Mouse (Mus musculus): ENCODE measurements at regions not wholly inside any gene's neighbourhood (a gene's known extent, or its start where the extent isn't known, plus 50 kb on each side); places are given as distances from the start of the nearest gene placed in this dataset.
A peak's percentile ranks its signal among the peaks of the same experiment; 100 is the strongest.

DNA sequence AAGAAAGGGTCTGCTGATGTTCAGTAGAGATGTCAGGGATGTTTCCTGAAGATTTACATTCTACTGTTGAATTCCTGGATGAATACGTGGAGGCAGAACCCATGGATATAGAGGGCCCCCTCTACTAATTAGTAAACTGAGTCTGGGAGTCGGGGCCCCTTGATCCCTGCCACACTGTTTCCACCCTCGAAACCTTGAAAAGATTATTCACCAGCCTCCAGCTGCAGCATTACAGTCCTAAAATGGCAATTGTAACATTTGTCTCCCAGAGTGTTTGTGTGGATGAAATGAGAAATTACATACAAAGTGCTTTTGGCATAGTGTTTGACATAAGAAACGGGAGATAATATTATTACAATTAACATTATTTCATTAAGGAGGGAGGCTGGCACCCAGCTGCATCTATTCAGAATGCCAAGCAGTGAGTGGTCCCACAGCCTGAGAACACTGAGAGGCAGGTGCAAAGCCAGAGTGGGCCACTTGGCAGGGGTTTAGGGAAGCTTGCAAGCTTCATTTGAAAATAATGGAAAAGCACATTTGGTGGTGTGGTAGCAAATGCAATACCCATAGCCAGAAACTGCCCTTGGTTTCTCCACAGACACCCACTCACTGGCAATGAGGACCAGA, 2490.9 kb upstream of the 5930422O12Rik start:
- WGBS: 66% methylated on average over 4 of the region's 4 CpGs
- H3K4me2 ChIP-seq (ENCODE audit: low read length): no peak overlapping the region
- no peaks in the 10 kb centered on the region for H3K9me3 ChIP-seq (ENCODE audit: control insufficient read depth, low read length)
- H3K27me3 ChIP-seq (replicated peaks; ENCODE audit: control insufficient read depth, insufficient read depth, low read length): no peaks in the 10 kb centered on the region
- no peak overlapping the region for H3K9ac ChIP-seq (ENCODE audit: low read depth, low read length)
- no peaks in the 10 kb centered on the region for H3K36me3 ChIP-seq (ENCODE audit: control insufficient read depth, insufficient read depth, low read length)
- no peaks in the 10 kb centered on the region for H3K4me1 ChIP-seq (ENCODE audit: control insufficient read depth, insufficient read depth, low read depth, low read length)
- H3K27ac ChIP-seq (ENCODE audit: low read depth, low read length): no peak overlapping the region
- no peak for ATAC-seq
- no peak overlapping the region for H3K4me3 ChIP-seq (ENCODE audit: low read length)

DNA sequence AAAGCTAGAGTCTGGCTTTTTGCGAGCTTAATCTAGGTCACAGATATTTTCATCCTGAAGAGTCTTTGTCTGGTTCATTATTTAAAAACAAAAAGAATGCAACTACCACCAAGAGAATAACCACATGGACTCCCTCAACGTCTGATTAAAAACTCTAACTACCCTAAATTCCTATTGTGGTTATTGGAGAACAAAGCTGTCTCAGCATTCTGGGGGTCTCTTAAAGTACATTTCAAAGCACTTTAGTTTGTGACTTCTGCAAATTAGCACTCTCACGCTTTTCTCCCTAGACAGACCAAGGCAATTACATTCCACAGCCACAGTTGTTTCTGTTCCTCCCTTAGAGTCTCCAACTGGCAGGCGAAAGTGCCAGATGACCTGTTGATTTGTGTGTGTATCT, 2487.6 kb upstream of the 5930422O12Rik start:
- H3K4me3 ChIP-seq (ENCODE audit: low read length): no peak overlapping the region
- H3K9ac ChIP-seq (ENCODE audit: low read depth, low read length): no peak overlapping the region
- ATAC-seq: no peak
- no peaks in the 10 kb centered on the region for H3K9me3 ChIP-seq (ENCODE audit: control insufficient read depth, low read length)
- no peaks in the 10 kb centered on the region for H3K36me3 ChIP-seq (ENCODE audit: control insufficient read depth, insufficient read depth, low read length)
- no peak overlapping the region for H3K4me2 ChIP-seq (ENCODE audit: low read length)
- H3K27me3 ChIP-seq (replicated peaks; ENCODE audit: control insufficient read depth, insufficient read depth, low read length): no peaks in the 10 kb centered on the region
- no peak overlapping the region for H3K27ac ChIP-seq (ENCODE audit: low read depth, low read length)
- H3K4me1 ChIP-seq (ENCODE audit: control insufficient read depth, insufficient read depth, low read depth, low read length): no peaks in the 10 kb centered on the region
- 36% methylated on average over 4 of the region's 4 CpGs for WGBS

DNA sequence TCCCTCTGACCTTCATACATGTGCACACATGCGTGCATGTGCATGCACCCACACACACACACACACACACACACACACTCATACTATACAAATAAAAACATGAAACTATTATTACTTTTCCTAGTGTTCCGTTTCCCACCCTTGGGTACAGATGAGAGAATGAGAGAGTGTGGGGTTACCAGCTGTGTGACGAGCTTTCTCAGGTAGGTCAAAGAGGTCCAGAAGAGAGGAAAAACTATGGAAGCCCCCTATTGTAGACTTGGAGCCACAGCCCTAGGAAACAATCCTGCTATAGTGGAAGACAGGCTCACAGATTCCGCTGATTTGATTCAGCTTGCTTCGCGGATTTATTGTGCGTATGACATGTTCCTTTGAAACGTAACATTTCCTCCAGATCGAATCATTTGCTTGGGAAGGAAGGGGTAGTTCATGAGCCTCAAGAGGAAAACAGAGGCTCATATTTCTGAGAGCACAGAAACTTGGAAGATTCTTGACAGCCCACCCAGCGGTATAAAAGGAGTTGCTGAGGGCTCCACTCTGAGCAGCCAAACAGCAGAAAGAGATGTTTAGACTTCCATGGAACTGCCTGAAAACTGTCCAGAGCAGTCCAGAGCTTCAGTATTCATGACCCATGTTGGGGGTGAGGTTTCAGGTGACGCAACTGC, 2486.9 kb upstream of the 5930422O12Rik start:
- no peak for ATAC-seq
- H3K4me3 ChIP-seq (ENCODE audit: low read length): no peak overlapping the region
- H3K4me1 ChIP-seq (ENCODE audit: control insufficient read depth, insufficient read depth, low read depth, low read length): no peaks in the 10 kb centered on the region; the same call in 1 of the 2 replicates
- H3K36me3 ChIP-seq (ENCODE audit: control insufficient read depth, insufficient read depth, low read length): no peaks in the 10 kb centered on the region
- H3K27ac ChIP-seq (ENCODE audit: low read depth, low read length): no peak overlapping the region
- H3K4me2 ChIP-seq (ENCODE audit: low read length): no peak overlapping the region
- H3K9ac ChIP-seq (ENCODE audit: low read depth, low read length): no peak overlapping the region
- WGBS: 80% methylated on average over 11 of the region's 11 CpGs
- H3K27me3 ChIP-seq (replicated peaks; ENCODE audit: control insufficient read depth, insufficient read depth, low read length): no peaks in the 10 kb centered on the region
- H3K9me3 ChIP-seq (ENCODE audit: control insufficient read depth, low read length): no peaks in the 10 kb centered on the region

DNA sequence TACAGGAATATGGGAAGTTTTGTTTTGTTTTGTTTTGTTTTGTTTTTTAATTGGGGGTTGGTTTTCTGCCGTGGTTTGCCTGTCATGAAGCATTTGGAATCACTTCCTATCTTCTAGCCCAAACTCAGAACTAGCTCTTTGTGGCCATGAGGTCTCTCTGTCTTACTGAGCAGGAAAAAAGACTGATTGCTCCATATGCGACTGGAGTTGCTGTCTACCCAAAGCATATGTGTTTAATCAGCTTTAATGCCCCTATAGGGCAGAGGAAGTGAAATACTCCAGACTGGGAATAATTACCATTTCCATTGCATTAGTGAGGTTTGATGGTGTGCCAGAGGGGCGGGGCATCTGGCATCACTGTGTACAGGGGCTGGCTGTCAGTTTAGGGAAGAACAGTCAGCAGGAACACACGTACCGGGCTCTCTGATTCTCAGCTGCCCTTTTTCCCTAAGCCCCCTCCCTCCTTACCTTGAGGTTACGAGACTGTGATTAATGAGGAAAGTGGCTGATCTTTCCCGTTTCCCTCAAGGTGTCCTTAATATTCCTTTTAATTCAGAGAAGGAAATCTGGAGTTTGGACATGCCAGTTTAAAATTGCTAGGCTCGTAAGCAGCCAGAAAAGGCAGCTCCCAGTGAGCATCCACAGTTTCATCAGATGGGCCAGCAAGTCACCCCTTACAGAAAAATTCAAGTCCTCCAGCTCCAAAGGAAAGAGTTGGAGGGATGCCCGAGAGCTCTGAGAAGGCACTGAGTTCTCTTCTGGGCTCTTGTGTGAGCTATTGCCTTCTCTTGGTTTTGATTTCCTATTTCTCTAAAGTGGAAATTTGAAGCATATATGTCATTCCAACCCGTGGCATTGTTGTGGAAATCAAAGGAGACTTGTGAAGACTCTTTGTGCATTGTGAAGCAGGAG, 2482.1 kb upstream of the 5930422O12Rik start:
- 64% methylated on average over 10 of the region's 10 CpGs for WGBS
- Histone ChIP-seq H3K9me3 (ENCODE audit: control insufficient read depth, low read length) (no peaks in the 10 kb centered on the region), H3K9ac (ENCODE audit: low read depth, low read length) (no peak overlapping the region), H3K27me3 (replicated peaks; ENCODE audit: control insufficient read depth, insufficient read depth, low read length) (no peaks in the 10 kb centered on the region), H3K27ac (ENCODE audit: low read depth, low read length) (no peak overlapping the region), H3K4me3 (ENCODE audit: low read length) (no peak overlapping the region), H3K36me3 (ENCODE audit: control insufficient read depth, insufficient read depth, low read length) (no peaks in the 10 kb centered on the region), H3K4me2 (ENCODE audit: low read length) (no peak overlapping the region), H3K4me1 (ENCODE audit: control insufficient read depth, insufficient read depth, low read depth, low read length) (no peaks in the 10 kb centered on the region; the same call in 1 of the 2 replicates)
- ATAC-seq: peak; percentile 52; the same call in 1 of the 2 replicates

DNA sequence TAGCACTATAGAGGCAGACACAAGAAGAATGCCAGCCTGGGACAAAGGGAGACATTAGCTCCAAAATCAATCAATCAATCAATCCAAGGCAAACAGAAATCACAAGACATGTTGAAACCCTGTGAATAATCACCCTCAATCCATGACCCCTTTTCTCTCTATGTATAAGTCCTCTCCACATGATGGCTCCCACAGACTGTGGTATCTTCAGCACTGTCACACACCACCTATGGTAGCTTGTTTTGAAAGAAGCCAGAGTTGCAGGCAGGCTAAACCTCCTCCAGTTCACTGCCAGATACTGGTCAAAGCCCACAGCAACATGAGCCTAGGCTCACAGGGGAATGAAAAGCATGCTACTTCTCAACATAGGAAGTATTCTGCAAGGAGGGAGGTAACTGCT, 2475.7 kb upstream of the 5930422O12Rik start:
- Histone ChIP-seq H3K4me2 (ENCODE audit: low read length) (no peak overlapping the region), H3K9me3 (ENCODE audit: control insufficient read depth, low read length) (no peaks in the 10 kb centered on the region), H3K27me3 (replicated peaks; ENCODE audit: control insufficient read depth, insufficient read depth, low read length) (no peaks in the 10 kb centered on the region), H3K4me3 (ENCODE audit: low read length) (no peak overlapping the region), H3K4me1 (ENCODE audit: control insufficient read depth, insufficient read depth, low read depth, low read length) (no peaks in the 10 kb centered on the region), H3K27ac (ENCODE audit: low read depth, low read length) (no peak overlapping the region), H3K36me3 (ENCODE audit: control insufficient read depth, insufficient read depth, low read length) (no peaks in the 10 kb centered on the region), H3K9ac (ENCODE audit: low read depth, low read length) (no peak overlapping the region)
- ATAC-seq: no peak

DNA sequence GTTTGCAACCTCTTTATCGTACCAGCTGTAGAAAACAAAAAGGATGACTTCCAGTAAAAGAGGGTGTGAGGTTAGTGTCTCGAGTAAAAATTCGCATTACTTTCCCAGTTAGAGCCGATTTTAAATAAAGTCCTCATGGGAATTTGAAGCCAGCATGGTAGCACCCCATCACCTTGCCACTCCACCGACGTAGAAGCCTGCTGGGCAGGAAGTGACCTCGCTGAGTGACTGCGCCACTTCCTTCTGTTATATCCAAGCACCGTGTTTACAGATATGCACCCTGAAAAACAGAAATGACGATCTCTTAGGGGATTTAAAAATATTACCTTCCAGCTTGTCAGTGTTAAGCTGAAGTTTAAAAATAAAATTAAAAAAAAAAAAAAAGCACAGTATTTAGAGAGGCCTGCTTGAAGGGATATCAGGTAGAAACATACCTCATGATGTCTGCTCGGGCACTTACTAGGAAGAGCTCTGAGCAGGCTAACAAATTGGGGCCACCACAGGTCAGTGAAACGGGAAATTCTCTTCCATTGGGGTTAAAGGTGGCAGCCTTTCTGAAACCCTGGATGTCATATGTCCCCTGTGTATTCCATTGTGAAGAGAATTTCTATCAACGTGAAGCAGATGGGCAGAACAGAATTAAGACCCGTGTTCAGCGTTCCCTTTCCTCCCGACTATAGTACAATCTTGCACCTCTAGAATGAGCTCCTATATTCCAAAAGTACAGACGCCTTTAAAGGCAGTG, 2468.9 kb upstream of the 5930422O12Rik start:
- Histone ChIP-seq H3K4me1 (ENCODE audit: control insufficient read depth, insufficient read depth, low read depth, low read length) (peaks cover 7% of the 10 kb centered on the region), H3K4me3 (ENCODE audit: low read length) (peak overlapping the region; percentile 24), H3K36me3 (ENCODE audit: control insufficient read depth, insufficient read depth, low read length) (no peaks in the 10 kb centered on the region), H3K9ac (ENCODE audit: low read depth, low read length) (no peak overlapping the region), H3K9me3 (ENCODE audit: control insufficient read depth, low read length) (no peaks in the 10 kb centered on the region), H3K27ac (ENCODE audit: low read depth, low read length) (no peak overlapping the region), H3K4me2 (ENCODE audit: low read length) (peak overlapping the region; percentile 54), H3K27me3 (replicated peaks; ENCODE audit: control insufficient read depth, insufficient read depth, low read length) (no peaks in the 10 kb centered on the region)
- ATAC-seq: no peak
- 42% methylated on average over 17 of the region's 17 CpGs for WGBS

DNA sequence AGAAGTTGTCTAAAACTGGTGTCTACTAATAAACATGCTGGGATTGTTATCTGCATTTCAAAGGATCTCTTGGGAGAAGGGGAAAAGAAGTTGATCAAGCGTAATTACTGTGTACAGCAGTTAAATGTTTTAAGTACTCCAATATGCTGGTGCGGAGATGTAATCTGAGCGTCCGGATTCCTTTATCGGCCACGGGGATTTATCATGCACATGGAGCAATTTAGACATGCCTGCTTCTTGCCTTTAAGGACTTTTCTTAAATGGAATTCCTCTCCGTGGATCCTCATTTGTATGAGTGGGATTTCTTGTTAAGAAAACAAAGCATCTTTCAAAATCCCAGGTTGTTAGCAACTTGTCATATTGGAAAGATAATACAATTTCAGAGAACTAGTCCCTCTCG, 2468.0 kb upstream of the 5930422O12Rik start:
- H3K4me2 ChIP-seq (ENCODE audit: low read length): no peak overlapping the region
- H3K4me3 ChIP-seq (ENCODE audit: low read length): no peak overlapping the region
- no peaks in the 10 kb centered on the region for H3K27me3 ChIP-seq (replicated peaks; ENCODE audit: control insufficient read depth, insufficient read depth, low read length)
- no peaks in the 10 kb centered on the region for H3K36me3 ChIP-seq (ENCODE audit: control insufficient read depth, insufficient read depth, low read length)
- H3K9ac ChIP-seq (ENCODE audit: low read depth, low read length): no peak overlapping the region
- ATAC-seq: no peak
- no peaks in the 10 kb centered on the region for H3K9me3 ChIP-seq (ENCODE audit: control insufficient read depth, low read length)
- H3K4me1 ChIP-seq (ENCODE audit: control insufficient read depth, insufficient read depth, low read depth, low read length): peaks cover 7% of the 10 kb centered on the region
- no peak overlapping the region for H3K27ac ChIP-seq (ENCODE audit: low read depth, low read length)
- 47% methylated on average over 8 of the region's 8 CpGs for WGBS

DNA sequence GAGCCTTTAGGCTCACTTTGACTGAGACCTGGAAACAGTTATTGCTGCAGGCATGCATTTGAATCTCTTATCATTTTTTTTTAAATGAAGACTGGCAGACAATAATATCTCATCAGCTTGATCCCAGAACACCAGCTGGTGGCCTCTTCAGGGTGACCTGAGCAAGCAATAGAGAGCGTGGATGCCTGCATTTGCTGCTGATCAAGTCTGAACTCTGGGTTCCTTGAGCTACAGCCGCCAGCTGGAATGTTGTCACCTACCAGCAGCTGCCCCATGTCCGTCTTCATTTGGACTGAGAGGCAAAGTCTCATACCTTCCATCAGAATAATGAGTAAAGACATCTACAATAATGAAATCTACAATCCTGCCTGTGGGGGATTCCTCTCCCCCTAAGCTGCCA, 2466.3 kb upstream of the 5930422O12Rik start:
- Histone ChIP-seq H3K36me3 (ENCODE audit: control insufficient read depth, insufficient read depth, low read length) (no peaks in the 10 kb centered on the region), H3K9me3 (ENCODE audit: control insufficient read depth, low read length) (no peaks in the 10 kb centered on the region), H3K4me2 (ENCODE audit: low read length) (no peak overlapping the region), H3K27ac (ENCODE audit: low read depth, low read length) (no peak overlapping the region), H3K4me1 (ENCODE audit: control insufficient read depth, insufficient read depth, low read depth, low read length) (peaks cover 7% of the 10 kb centered on the region), H3K9ac (ENCODE audit: low read depth, low read length) (no peak overlapping the region), H3K4me3 (ENCODE audit: low read length) (no peak overlapping the region), H3K27me3 (replicated peaks; ENCODE audit: control insufficient read depth, insufficient read depth, low read length) (no peaks in the 10 kb centered on the region)
- 55% methylated on average over 3 of the region's 3 CpGs for WGBS
- no peak for ATAC-seq

Data from hindbrain, embryonic 16.5 days (tissue).